Mouse (Mus musculus) hindbrain, postnatal 0 days (tissue): Measurements from ENCODE around the gene Tsks. TPM values are rescaled to one million over a fixed set of nuclear protein-coding genes. Genes with fewer than 3 reads are reported as not detected.

Source experiments
- ATAC-seq: fragments of 200-750 bp; cut with Nextera tagmentation; 2 replicates; pipeline ENCODE4 v1.8.0; 2017; ENCODE audit warnings: mild to moderate bottlenecking, moderate TSS enrichment, moderate library complexity
- DNase-seq: peaks from one replicate; pipeline ENCODE4 v3.0.0-alpha.2; 2015; ENCODE audit warnings: low spot score
- H3K27ac ChIP-seq: fragments of 300-500 bp; sonication (generic); 2 replicates; pipeline ENCODE4 v1.5.1; 2014; ENCODE audit warnings: mild to moderate bottlenecking
- H3K27me3 ChIP-seq: fragments of 300-500 bp; sonication (generic); 2 replicates; pipeline ENCODE4 v1.6.1; 2014; ENCODE audit warnings: low read length, mixed read lengths; ENCODE audit not compliant: insufficient read depth
- H3K36me3 ChIP-seq: fragments of 300-500 bp; sonication (generic); 2 replicates; pipeline ENCODE4 v1.6.1; 2014; ENCODE audit warnings: low read length, mixed read lengths; ENCODE audit not compliant: insufficient read depth
- H3K4me1 ChIP-seq: fragments of 300-500 bp; sonication (generic); 2 replicates; pipeline ENCODE4 v1.6.1; 2014; ENCODE audit warnings: antibody characterized with exemption, low read length, mixed read lengths; ENCODE audit not compliant: insufficient read depth
- H3K4me2 ChIP-seq: fragments of 300-500 bp; sonication (generic); 2 replicates; pipeline ENCODE4 v1.6.1; 2014; ENCODE audit warnings: low read depth, mild to moderate bottlenecking, low read length, moderate library complexity, mixed read lengths
- H3K4me3 ChIP-seq: fragments of 300-500 bp; sonication (generic); 2 replicates; pipeline ENCODE4 v1.5.1; 2014; ENCODE audit warnings: low read length
- H3K9ac ChIP-seq: fragments of 300-500 bp; sonication (generic); replicated peaks from 2 replicates; pipeline ENCODE4 v1.6.1; 2014; ENCODE audit warnings: mild to moderate bottlenecking, low read length, moderate library complexity, mixed read lengths
- H3K9me3 ChIP-seq: fragments of 300-500 bp; sonication (generic); 2 replicates; pipeline ENCODE4 v1.6.1; 2016; ENCODE audit warnings: low read length, mixed read lengths
- CTCF ChIP-seq: IDR thresholded peaks from 2 replicates; pipeline ENCODE4 v1.5.1; 2016; ENCODE audit warnings: antibody characterized with exemption, control low read depth, low read depth
- WGBS: fragments of 180-500 bp; shearing (Covaris S2); extraction: QIAGEN DNeasy Blood & Tissue Kit; methylation state at CpG from one replicate; pipeline ENCODE4 v1.1.7; 2014; 5-methylcytosine and 5-hydroxymethylcytosine counted together
- polyA plus RNA-seq: library from polyadenylated mRNA; unstranded; fragments of >200 nt; fragmentation: Nextera tagmentation; extraction: Ambion mirVana; gene quantifications from 2 replicates; pipeline ENCODE4 v1.2.1, GENCODE M21; 2015
- total RNA-seq: library from RNA; depleted of rRNA; stranded (reverse); fragments of >200 nt; gene quantifications from 2 replicates; pipeline ENCODE4 v1.2.3, GENCODE M21; 2014

The Tsks gene
- total and polyA plus RNA-seq, 2 experiments from 2014 or later, result 0.25 TPM; not detected in 1

DNA sequence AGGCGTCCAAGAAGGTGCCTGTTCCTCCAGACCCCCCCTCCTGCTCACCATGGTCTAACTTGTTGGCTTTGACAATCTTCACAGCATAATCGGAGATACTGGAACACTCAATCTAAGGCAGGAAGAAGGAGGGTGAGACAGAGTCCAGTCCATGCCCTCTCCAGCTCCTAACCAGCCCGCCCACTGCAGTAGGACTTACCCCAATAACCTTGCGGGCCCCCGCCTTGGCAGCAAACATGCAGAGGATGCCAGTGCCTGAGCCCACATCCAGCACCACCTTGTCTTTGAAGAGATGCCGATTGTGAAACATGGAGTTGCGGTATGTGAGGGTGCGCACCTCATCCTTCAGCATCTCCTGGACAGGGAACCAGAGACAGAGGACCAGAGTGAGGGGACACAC, 38.5 kb downstream of the Tsks start:
- DNase-seq (no peak), ATAC-seq (no peak)
- no peak for TF ChIP-seq CTCF
- H3K27me3 ChIP-seq, result no peaks in the 10 kb centered on the region
- peaks cover 51% of the 10 kb centered on the region for H3K36me3 ChIP-seq
- H3K4me1 ChIP-seq, result 0 out of 2 replicates have a peak, but pooled peaks cover 7% of the 10 kb centered on the region
- H3K4me2 ChIP-seq, result no peak overlapping the region
- no peak overlapping the region for H3K9ac ChIP-seq
- H3K27ac ChIP-seq, result no peak overlapping the region
- no peaks in the 10 kb centered on the region for H3K9me3 ChIP-seq
- no peak overlapping the region for H3K4me3 ChIP-seq
- WGBS, result 97% methylated on average over 8 of the region's 8 CpGs

DNA sequence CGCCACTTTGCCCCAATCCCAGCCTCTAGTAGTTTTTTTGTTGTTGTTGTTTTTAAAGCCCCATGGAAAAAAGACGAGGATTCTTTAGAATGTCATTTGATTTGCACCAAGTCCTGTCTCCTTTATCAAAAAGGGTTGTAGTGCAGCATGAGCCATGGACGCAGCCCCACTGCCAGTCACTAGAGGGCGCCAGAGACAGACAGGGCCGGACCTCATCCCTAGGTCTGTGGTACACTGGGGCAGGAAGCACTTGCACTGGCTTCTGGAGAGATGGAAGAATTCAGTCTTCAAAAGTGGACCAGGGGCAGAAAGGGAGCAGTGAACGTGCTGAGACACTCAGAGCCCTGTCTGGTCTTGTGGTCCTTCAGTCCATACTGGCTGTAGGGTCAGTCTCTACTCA, 40.1 kb downstream of the Tsks start:
- DNase-seq, result peak; percentile 82
- H3K4me1 ChIP-seq, result peaks cover 10% of the 10 kb centered on the region
- TF ChIP-seq CTCF, result peak; percentile 91
- 28% methylated on average over 6 of the region's 6 CpGs for WGBS
- H3K27me3 ChIP-seq, result no peaks in the 10 kb centered on the region
- no peak overlapping the region for H3K9ac ChIP-seq
- no peak for ATAC-seq
- no peaks in the 10 kb centered on the region for H3K9me3 ChIP-seq
- H3K4me2 ChIP-seq, result no peak overlapping the region
- no peak overlapping the region for H3K4me3 ChIP-seq
- peaks cover 39% of the 10 kb centered on the region for H3K36me3 ChIP-seq
- H3K27ac ChIP-seq, result no peak overlapping the region

GRCm38 (mm10) chr7:44983944-44984832, 41.2 kb downstream of the Tsks start:
- 70% methylated on average over 7 of the region's 7 CpGs for WGBS
- no peak for ATAC-seq

GRCm38 (mm10) chr7:44984833-44985164, 41.8 kb downstream of the Tsks start:
- Histone ChIP-seq H3K9ac (no peak overlapping the region), H3K4me1 (peaks cover 13% of the 10 kb centered on the region), H3K27me3 (no peaks in the 10 kb centered on the region), H3K27ac (peak overlapping the region; percentile 96; the same call in 1 of the 2 replicates), H3K4me3 (peak overlapping the region; percentile 97), H3K9me3 (no peaks in the 10 kb centered on the region), H3K4me2 (peak overlapping the region; percentile 71), H3K36me3 (peaks cover 25% of the 10 kb centered on the region)
- TF ChIP-seq CTCF, result no peak
- WGBS, result 34% methylated on average over 3 of the region's 3 CpGs
- DNase-seq (no peak), ATAC-seq (no peak)

More at GRCm38 (mm10) chr7:44983944-44984832, 41.2 kb downstream of the Tsks start:
- peaks cover 31% of the 10 kb centered on the region for H3K36me3 ChIP-seq
- H3K4me3 ChIP-seq, result no peak overlapping the region
- no peak for TF ChIP-seq CTCF
- H3K9me3 ChIP-seq, result no peaks in the 10 kb centered on the region
- no peak for DNase-seq
- peak overlapping the region; percentile 71 for H3K4me2 ChIP-seq
- H3K27me3 ChIP-seq, result no peaks in the 10 kb centered on the region
- H3K9ac ChIP-seq, result 0 out of 2 replicates have a peak overlapping the region, but pooled peaks have one; percentile 13
- no peak overlapping the region for H3K27ac ChIP-seq
- H3K4me1 ChIP-seq, result peaks cover 13% of the 10 kb centered on the region

- no peaks in the 10 kb centered on the region for H3K27me3 ChIP-seq
- DNase-seq (peak; percentile 82), ATAC-seq (peak; percentile 6)
- peak overlapping the region; percentile 96 for H3K27ac ChIP-seq
- 0% methylated on average over 35 of the region's 45 CpGs for WGBS
- H3K4me1 ChIP-seq, result peaks cover 13% of the 10 kb centered on the region
- H3K36me3 ChIP-seq, result peaks cover 16% of the 10 kb centered on the region
- H3K4me3 ChIP-seq, result peak overlapping the region; percentile 97
- peak overlapping the region; percentile 93 for H3K9ac ChIP-seq
- H3K4me2 ChIP-seq, result peak overlapping the region; percentile 71
- peak; percentile 53 for TF ChIP-seq CTCF
- no peaks in the 10 kb centered on the region for H3K9me3 ChIP-seq
These were observed 42.7 kb downstream of the Tsks start for GRCm38 (mm10) chr7:44985595-44986191.

- H3K4me3 ChIP-seq, result peak within 1 kb of the TSS; percentile 97
- no peaks in the 10 kb centered on the region for H3K9me3 ChIP-seq
- 1% methylated on average over 40 of the region's 42 CpGs for WGBS
- H3K9ac ChIP-seq, result peak within 1 kb of the TSS; percentile 93
- no peak for TF ChIP-seq CTCF
- DNase-seq (peak; percentile 100), ATAC-seq (peak; percentile 97)
- peak within 1 kb of the TSS; percentile 96 for H3K27ac ChIP-seq
- H3K4me1 ChIP-seq, result peaks cover 13% of the 10 kb centered on the region
- peaks cover 10% of the 10 kb centered on the region for H3K36me3 ChIP-seq
- H3K27me3 ChIP-seq, result no peaks in the 10 kb centered on the region
- peak within 1 kb of the TSS; percentile 81 for H3K4me2 ChIP-seq
These were observed 43.3 kb downstream of the Tsks start, which contains the start of gene Prmt1 for GRCm38 (mm10) chr7:44986192-44986878. Gene Prmt1, minus strand, starts transcription at chr7:44986568.
